Comparison of ENCODE assay signal across 11 mouse cellular contexts in genomic region chr4:137719378-137720077, GRCm38 (mm10). TPM values are rescaled to one million over a fixed set of nuclear protein-coding genes. Genes with fewer than 3 reads are reported as not detected.
DNase-seq lines count a peak whose midpoint lies in the region; ATAC-seq lines count a peak whose summit lies in the region.
"Had no signal": no experiment of that assay in that cellular context is flagged by ENCODE, and none has a peak within 500 bp of the region (broad histone marks: within the 10 kb centered on the region; RNA-seq: fewer than 3 reads in every experiment).

No protein-coding gene starts in this region.

- no peaks in the 10 kb centered on the region for H3K9me3 ChIP-seq in forebrain, embryonic 11.5 days (ENCODE audit: control insufficient read depth, low read length)

- H3K36me3 ChIP-seq in forebrain, embryonic 11.5 days (ENCODE audit: control insufficient read depth, insufficient read depth, low read length): no peaks in the 10 kb centered on the region

- H3K27ac ChIP-seq in forebrain, embryonic 11.5 days (ENCODE audit: low read depth, low read length): no peak overlapping the region; the same call in 1 of the 2 replicates
- H3K27ac ChIP-seq: liver, embryonic 14.5 days had no signal

- no peak overlapping the region for H3K4me2 ChIP-seq in forebrain, embryonic 11.5 days (ENCODE audit: low read depth, low read length, severe bottlenecking)

- no peak for ATAC-seq in forebrain, embryonic 11.5 days (replicated peaks; ENCODE audit: low FRiP score)
- no peak for ATAC-seq in CD4-positive, CD25-positive, alpha-beta regulatory T cell, adult 4 months

- H3K27me3 ChIP-seq in forebrain, embryonic 11.5 days (ENCODE audit: control insufficient read depth, insufficient read depth, low read length): 0 out of 2 replicates have a peak, but pooled peaks cover 2% of the 10 kb centered on the region

- H3K9ac ChIP-seq in forebrain, embryonic 11.5 days (ENCODE audit: low read length): peak overlapping the region; percentile 41
- H3K9ac ChIP-seq: liver, embryonic 14.5 days had no signal

- DNase-seq in 3T3-L1 (ENCODE audit: low read depth, low spot score) (peak; percentile 37), NIH3T3 (ENCODE audit: low read depth) (peak; percentile 39)
- DNase-seq in forebrain, embryonic 11.5 days (ENCODE audit: low spot score): no peak
- peak; percentile 64 for DNase-seq in mesoderm, embryonic 11.5 days (ENCODE audit: low read depth, low spot score)
- DNase-seq in right cerebral cortex, postnatal 10 days (ENCODE audit: low spot score in 2 of 2): no peak
- DNase-seq in thymus, postnatal 4 days: no peak
- DNase-seq in spleen, postnatal 14 days (ENCODE audit: low spot score in 2 of 2): no peak
- DNase-seq: cerebellum, postnatal 36 days; heart, postnatal 36 days had no signal

- H3K4me3 ChIP-seq in forebrain, embryonic 11.5 days (ENCODE audit: low read depth, low read length): no peak overlapping the region

- WGBS in forebrain, embryonic 11.5 days: 34% methylated on average over 15 of the region's 15 CpGs

- peaks cover 14% of the 10 kb centered on the region for H3K4me1 ChIP-seq in forebrain, embryonic 11.5 days (replicated peaks; ENCODE audit: control insufficient read depth, insufficient read depth, low read length)

RNA-seq across cellular contexts. Expression of gene Rap1gap, which starts 55.0 kb away (rescaled TPM):
- polyA plus RNA-seq in forebrain, embryonic 11.5 days (2014; fragmentation: Nextera tagmentation; extraction: Ambion mirVana): 4.4 and 7.7 TPM in 2 replicates
- 1 to 10 TPM in 1 of 2 experiments, not detected in 1; 1.4 TPM for polyA plus RNA-seq in CD4-positive, CD25-positive, alpha-beta regulatory T cell, adult 4 months (2017; shearing (Covaris generic))

Comparison
In these comparisons a context has a peak if more than half of its experiments do, and no peak if none do; other contexts are left out.
1. DNase-seq: peak in 3T3-L1 (single experiment), NIH3T3 (single experiment) and mesoderm, embryonic 11.5 days (single experiment); none in forebrain, embryonic 11.5 days (single experiment), right cerebral cortex, postnatal 10 days (0 of 2), thymus, postnatal 4 days (single experiment) and spleen, postnatal 14 days (0 of 2).